Mouse (Mus musculus) ovary, postnatal 14 days (tissue): Measurements from ENCODE around the gene Dlg1.

Source experiments
- DNase-seq: peaks from one replicate; pipeline ENCODE4 v3.0.0; 2022; ENCODE audit warnings: low spot score

Dlg1 gene

GRCm38 (mm10) chr16:31740271-31740670, 77.0 kb downstream of the Dlg1 start:
- DNase-seq: no peak

GRCm38 (mm10) chr16:31740704-31741103, 77.5 kb downstream of the Dlg1 start:
- DNase-seq: no peak

- DNase-seq: no peak
Measured at GRCm38 (mm10) chr16:31750526-31750925, 87.3 kb downstream of the Dlg1 start.

- DNase-seq: no peak
Measured at GRCm38 (mm10) chr16:31754172-31755025, 91.2 kb downstream of the Dlg1 start.

GRCm38 (mm10) chr16:31755053-31755452, 91.8 kb downstream of the Dlg1 start:
- no peak for DNase-seq

- DNase-seq: no peak
Measured at GRCm38 (mm10) chr16:31756436-31756835, 93.2 kb downstream of the Dlg1 start.

GRCm38 (mm10) chr16:31757606-31758005, 94.4 kb downstream of the Dlg1 start:
- DNase-seq: no peak

GRCm38 (mm10) chr16:31759416-31759815, 96.2 kb downstream of the Dlg1 start:
- DNase-seq: no peak

GRCm38 (mm10) chr16:31766298-31766697, 103.1 kb downstream of the Dlg1 start:
- no peak for DNase-seq

GRCm38 (mm10) chr16:31766715-31767114, 103.5 kb downstream of the Dlg1 start:
- DNase-seq: no peak

GRCm38 (mm10) chr16:31775924-31776323, 112.7 kb downstream of the Dlg1 start:
- no peak for DNase-seq

- no peak for DNase-seq
Measured at GRCm38 (mm10) chr16:31781015-31781414, 117.8 kb downstream of the Dlg1 start.

- no peak for DNase-seq
Measured at GRCm38 (mm10) chr16:31790056-31790455, 126.8 kb downstream of the Dlg1 start.

- no peak for DNase-seq
Measured at GRCm38 (mm10) chr16:31803644-31804043, 140.4 kb downstream of the Dlg1 start.

- no peak for DNase-seq
Measured at GRCm38 (mm10) chr16:31826049-31826448, 162.8 kb downstream of the Dlg1 start.

GRCm38 (mm10) chr16:31830726-31831125, 167.5 kb downstream of the Dlg1 start:
- DNase-seq: no peak

GRCm38 (mm10) chr16:31832630-31833422, 169.6 kb downstream of the Dlg1 start:
- DNase-seq: no peak

- DNase-seq: no peak
Measured at GRCm38 (mm10) chr16:31834011-31834584, 170.9 kb downstream of the Dlg1 start.

- DNase-seq: no peak
Measured at GRCm38 (mm10) chr16:31834662-31835318, 171.5 kb downstream of the Dlg1 start.

- DNase-seq: no peak
Measured at GRCm38 (mm10) chr16:31837362-31837761, 174.1 kb downstream of the Dlg1 start.

GRCm38 (mm10) chr16:31844246-31844645, 181.0 kb downstream of the Dlg1 start:
- no peak for DNase-seq

- DNase-seq: no peak
Measured at GRCm38 (mm10) chr16:31846763-31847162, 183.5 kb downstream of the Dlg1 start.
